Mouse (Mus musculus) stomach, postnatal 0 days (tissue): Measurements from ENCODE around the gene Gm14180. TPM values are rescaled to one million over a fixed set of nuclear protein-coding genes. Genes with fewer than 3 reads are reported as not detected.
"Not testable (repeated sequence)": the region's sequence is repeated elsewhere in the genome, so short reads cannot be mapped to it uniquely, and the experiment has no call there.

Experiments
- ATAC-seq: fragments of 200-750 bp; cut with Nextera tagmentation; 2 replicates; pipeline ENCODE4 v1.8.0; 2017; ENCODE audit not compliant: low FRiP score, low TSS enrichment
- DNase-seq: peaks from one replicate; pipeline ENCODE4 v3.0.0-alpha.2; 2016; ENCODE audit warnings: low spot score
- H3K27ac ChIP-seq: fragments of 300-500 bp; sonication (generic); replicated peaks from 2 replicates; pipeline ENCODE4 v1.5.1; 2014; ENCODE audit warnings: mild to moderate bottlenecking, control low read depth
- H3K27me3 ChIP-seq: fragments of 300-500 bp; sonication (generic); 2 replicates; pipeline ENCODE4 v1.6.1; 2014; ENCODE audit warnings: low read length; ENCODE audit not compliant: control insufficient read depth, insufficient read depth
- H3K36me3 ChIP-seq: fragments of 300-500 bp; sonication (generic); 2 replicates; pipeline ENCODE4 v1.6.1; 2014; ENCODE audit warnings: low read length, mixed read lengths; ENCODE audit not compliant: control insufficient read depth, insufficient read depth
- H3K4me1 ChIP-seq: fragments of 300-500 bp; sonication (generic); replicated peaks from 2 replicates; pipeline ENCODE4 v1.6.1; 2014; ENCODE audit warnings: antibody characterized with exemption; ENCODE audit not compliant: control insufficient read depth, insufficient read depth
- H3K4me2 ChIP-seq: fragments of 300-500 bp; sonication (generic); replicated peaks from 2 replicates; pipeline ENCODE4 v1.6.1; 2014; ENCODE audit warnings: low read depth, mild to moderate bottlenecking, control low read depth, moderate library complexity
- H3K4me3 ChIP-seq: fragments of 300-500 bp; sonication (generic); 2 replicates; pipeline ENCODE4 v1.5.1; 2014; ENCODE audit warnings: low read depth, low read length, control low read depth
- H3K9ac ChIP-seq: fragments of 300-500 bp; sonication (generic); 2 replicates; pipeline ENCODE4 v1.6.1; 2014; ENCODE audit warnings: mild to moderate bottlenecking, low read length, control low read depth, mixed read lengths
- H3K9me3 ChIP-seq: fragments of 300-500 bp; sonication (generic); 2 replicates; pipeline ENCODE4 v1.6.1; 2016; ENCODE audit warnings: low read length; ENCODE audit not compliant: control insufficient read depth
- CTCF ChIP-seq: IDR thresholded peaks from 2 replicates; pipeline ENCODE4 v1.5.1; 2016; ENCODE audit warnings: antibody characterized with exemption, low read depth, mild to moderate bottlenecking, moderate library complexity
- EP300 ChIP-seq: optimal IDR thresholded peaks from 2 replicates; pipeline ENCODE3; 2016; ENCODE audit warnings: antibody characterized with exemption
- WGBS: fragments of 180-500 bp; shearing (Covaris S2); extraction: QIAGEN DNeasy Blood & Tissue Kit; methylation state at CpG from one replicate; pipeline ENCODE4 v1.1.7; 2014; 5-methylcytosine and 5-hydroxymethylcytosine counted together
- polyA plus RNA-seq: library from polyadenylated mRNA; unstranded; fragments of >200 nt; fragmentation: Nextera tagmentation; extraction: Ambion mirVana; gene quantifications from 2 replicates; pipeline ENCODE4 v1.2.1, GENCODE M21; 2015

Gm14180 gene
- not detected in 2 replicates for polyA plus RNA-seq

- no peak for TF ChIP-seq EP300
- TF ChIP-seq CTCF: no peak
- no peaks in the 10 kb centered on the region for H3K27me3 ChIP-seq
- no peak within 1 kb of the TSS for H3K27ac ChIP-seq
- H3K4me1 ChIP-seq: no peaks in the 10 kb centered on the region
- H3K9me3 ChIP-seq: no peaks in the 10 kb centered on the region
- no peaks in the 10 kb centered on the region for H3K36me3 ChIP-seq
- WGBS: 49% methylated on average over 2 of the region's 2 CpGs
- DNase-seq: no peak
- no peak for ATAC-seq
- H3K4me2 ChIP-seq: no peak within 1 kb of the TSS
- H3K4me3 ChIP-seq: no peak within 1 kb of the TSS
- H3K9ac ChIP-seq: no peak within 1 kb of the TSS
These were observed at the start of gene Gm14180 for GRCm38 (mm10) chr11:99734190-99734589. Gene Gm14180, minus strand, starts transcription at chr11:99734290.

- no peak within 1 kb of the TSS for H3K9ac ChIP-seq
- H3K4me3 ChIP-seq: no peak within 1 kb of the TSS
- no peak for TF ChIP-seq CTCF
- no peaks in the 10 kb centered on the region for H3K9me3 ChIP-seq
- no peak within 1 kb of the TSS for H3K27ac ChIP-seq
- H3K4me1 ChIP-seq: no peaks in the 10 kb centered on the region
- no peak for ATAC-seq
- no peak within 1 kb of the TSS for H3K4me2 ChIP-seq
- 95% methylated on average over 2 of the region's 2 CpGs for WGBS
- no peak for DNase-seq
- H3K27me3 ChIP-seq: no peaks in the 10 kb centered on the region
- H3K36me3 ChIP-seq: no peaks in the 10 kb centered on the region
These were observed 46.5 kb upstream of the Gm14180 start, which contains the start of gene Krtap4-8 for GRCm38 (mm10) chr11:99780604-99781003. Gene Krtap4-8, minus strand, starts transcription at chr11:99780704.

- Histone ChIP-seq H3K4me2 (no peak overlapping the region), H3K9ac (no peak overlapping the region), H3K4me3 (no peak overlapping the region), H3K27ac (no peak overlapping the region), H3K27me3 (no peaks in the 10 kb centered on the region), H3K9me3 (no peaks in the 10 kb centered on the region), H3K4me1 (no peaks in the 10 kb centered on the region), H3K36me3 (no peaks in the 10 kb centered on the region)
- WGBS: 58% methylated on average over 7 of the region's 7 CpGs
- TF ChIP-seq CTCF: no peak
- no peak for TF ChIP-seq EP300
- ATAC-seq (no peak), DNase-seq (no peak)
These were observed 44.3 kb upstream of the Gm14180 start for GRCm38 (mm10) chr11:99778401-99778800.

GRCm38 (mm10) chr11:99772813-99773212 lies 38.7 kb upstream of the Gm14180 start, which contains the start of gene Gm11595:
Gene Gm11595, minus strand, starts transcription at chr11:99772913.
- not testable (repeated sequence) for H3K27me3 ChIP-seq, ATAC-seq, H3K27ac ChIP-seq, H3K4me3 ChIP-seq, H3K9ac ChIP-seq, H3K4me2 ChIP-seq, H3K9me3 ChIP-seq, H3K4me1 ChIP-seq, DNase-seq, H3K36me3 ChIP-seq

GRCm38 (mm10) chr11:99768410-99768809 lies 34.3 kb upstream of the Gm14180 start:
- H3K4me2 ChIP-seq: no peak overlapping the region
- ATAC-seq (no peak), DNase-seq (no peak)
- H3K9me3 ChIP-seq: no peaks in the 10 kb centered on the region
- no peaks in the 10 kb centered on the region for H3K4me1 ChIP-seq
- no peak overlapping the region for H3K4me3 ChIP-seq
- WGBS: 62% methylated on average over 2 of the region's 2 CpGs
- H3K27me3 ChIP-seq: no peaks in the 10 kb centered on the region
- no peak overlapping the region for H3K9ac ChIP-seq
- H3K27ac ChIP-seq: no peak overlapping the region
- H3K36me3 ChIP-seq: no peaks in the 10 kb centered on the region
- no peak for TF ChIP-seq CTCF
- TF ChIP-seq EP300: no peak

- ATAC-seq (no peak), DNase-seq (no peak)
- TF ChIP-seq EP300 (no peak), CTCF (no peak)
- Histone ChIP-seq H3K27me3 (no peaks in the 10 kb centered on the region), H3K9me3 (no peaks in the 10 kb centered on the region), H3K4me2 (no peak overlapping the region), H3K27ac (no peak overlapping the region), H3K36me3 (no peaks in the 10 kb centered on the region), H3K4me3 (no peak overlapping the region), H3K4me1 (no peaks in the 10 kb centered on the region), H3K9ac (no peak overlapping the region)
- 96% methylated on average over 1 of the region's 1 CpGs for WGBS
These were observed 24.8 kb upstream of the Gm14180 start for GRCm38 (mm10) chr11:99758877-99759276.
